Mouse (Mus musculus): ENCODE measurements around the gene Vps13d. TPM values are rescaled to one million over a fixed set of nuclear protein-coding genes. Genes with fewer than 3 reads are reported as not detected.
"Not testable (repeated sequence)": the region's sequence is repeated elsewhere in the genome, so short reads cannot be mapped to it uniquely, and the experiment has no call there.

Vps13d gene
- polyA plus RNA-seq, 1 experiment from 2014 or later, result 6.4 TPM

- peaks cover 90% of the 10 kb centered on the region for H3K36me3 ChIP-seq
- WGBS, result 96% methylated on average over 3 of the region's 3 CpGs
- not testable (repeated sequence) for H3K4me1 ChIP-seq; H3K27ac ChIP-seq; DNase-seq (ENCODE audit: low spot score); H3K9me3 ChIP-seq; H3K4me3 ChIP-seq; H3K27me3 ChIP-seq (ENCODE audit: insufficient read depth, poor library complexity, severe bottlenecking)
These were observed 29.3 kb downstream of the Vps13d start for GRCm38 (mm10) chr4:145165542-145165941.

- Histone ChIP-seq H3K4me1 (no peaks in the 10 kb centered on the region), H3K36me3 (peaks cover 83% of the 10 kb centered on the region), H3K4me3 (no peak overlapping the region), H3K27me3 (ENCODE audit: insufficient read depth, poor library complexity, severe bottlenecking) (no peaks in the 10 kb centered on the region), H3K9me3 (no peaks in the 10 kb centered on the region; the same call in 1 of the 2 replicates), H3K27ac (no peak overlapping the region)
- no peak for DNase-seq (ENCODE audit: low spot score)
- 93% methylated on average over 4 of the region's 4 CpGs for WGBS
These were observed 30.7 kb downstream of the Vps13d start for GRCm38 (mm10) chr4:145164111-145164510.

GRCm38 (mm10) chr4:145161243-145161642 lies 33.6 kb downstream of the Vps13d start:
- DNase-seq (ENCODE audit: low spot score), result no peak
- no peak overlapping the region for H3K27ac ChIP-seq
- no peaks in the 10 kb centered on the region for H3K4me1 ChIP-seq
- H3K4me3 ChIP-seq, result no peak overlapping the region
- no peaks in the 10 kb centered on the region for H3K27me3 ChIP-seq (ENCODE audit: insufficient read depth, poor library complexity, severe bottlenecking)
- peaks cover 87% of the 10 kb centered on the region for H3K36me3 ChIP-seq
- no peaks in the 10 kb centered on the region for H3K9me3 ChIP-seq
- 94% methylated on average over 1 of the region's 1 CpGs for WGBS

GRCm38 (mm10) chr4:145155956-145156355 lies 38.8 kb downstream of the Vps13d start:
- DNase-seq (ENCODE audit: low spot score), result no peak
- Histone ChIP-seq H3K27me3 (ENCODE audit: insufficient read depth, poor library complexity, severe bottlenecking) (no peaks in the 10 kb centered on the region), H3K9me3 (no peaks in the 10 kb centered on the region), H3K36me3 (peaks cover 84% of the 10 kb centered on the region), H3K27ac (no peak overlapping the region), H3K4me1 (no peaks in the 10 kb centered on the region), H3K4me3 (no peak overlapping the region)
- 49% methylated on average over 8 of the region's 8 CpGs for WGBS

GRCm38 (mm10) chr4:145151103-145151486 lies 43.7 kb downstream of the Vps13d start:
- 97% methylated on average over 1 of the region's 1 CpGs for WGBS
- Histone ChIP-seq H3K4me3 (no peak overlapping the region), H3K36me3 (peaks cover 69% of the 10 kb centered on the region), H3K4me1 (peaks cover 8% of the 10 kb centered on the region), H3K27ac (no peak overlapping the region), H3K27me3 (ENCODE audit: insufficient read depth, poor library complexity, severe bottlenecking) (no peaks in the 10 kb centered on the region), H3K9me3 (no peaks in the 10 kb centered on the region)
- no peak for DNase-seq (ENCODE audit: low spot score)

- H3K4me3 ChIP-seq, result no peak overlapping the region
- H3K4me1 ChIP-seq, result peaks cover 8% of the 10 kb centered on the region
- no peaks in the 10 kb centered on the region for H3K9me3 ChIP-seq
- H3K27me3 ChIP-seq (ENCODE audit: insufficient read depth, poor library complexity, severe bottlenecking), result no peaks in the 10 kb centered on the region
- H3K27ac ChIP-seq, result no peak overlapping the region
- 85% methylated on average over 5 of the region's 5 CpGs for WGBS
- DNase-seq (ENCODE audit: low spot score), result no peak
- peaks cover 63% of the 10 kb centered on the region for H3K36me3 ChIP-seq
These were observed 44.3 kb downstream of the Vps13d start for GRCm38 (mm10) chr4:145150345-145151102.

- 35% methylated on average over 5 of the region's 5 CpGs for WGBS
- Histone ChIP-seq H3K36me3 (peaks cover 63% of the 10 kb centered on the region), H3K27ac (0 out of 2 replicates have a peak overlapping the region, but pooled peaks have one; percentile 30), H3K27me3 (ENCODE audit: insufficient read depth, poor library complexity, severe bottlenecking) (no peaks in the 10 kb centered on the region), H3K9me3 (no peaks in the 10 kb centered on the region), H3K4me1 (peaks cover 8% of the 10 kb centered on the region), H3K4me3 (no peak overlapping the region)
- DNase-seq (ENCODE audit: low spot score), result no peak
These were observed 47.5 kb downstream of the Vps13d start for GRCm38 (mm10) chr4:145147006-145147961.

- 76% methylated on average over 5 of the region's 5 CpGs for WGBS
- Histone ChIP-seq H3K27ac (no peak overlapping the region), H3K4me3 (no peak overlapping the region), H3K4me1 (peaks cover 8% of the 10 kb centered on the region), H3K9me3 (no peaks in the 10 kb centered on the region), H3K27me3 (ENCODE audit: insufficient read depth, poor library complexity, severe bottlenecking) (no peaks in the 10 kb centered on the region), H3K36me3 (peaks cover 75% of the 10 kb centered on the region)
- DNase-seq (ENCODE audit: low spot score), result no peak
These were observed 51.3 kb downstream of the Vps13d start for GRCm38 (mm10) chr4:145143533-145143932.

GRCm38 (mm10) chr4:145136705-145137104 lies 58.1 kb downstream of the Vps13d start:
- Histone ChIP-seq H3K4me1 (no peaks in the 10 kb centered on the region), H3K4me3 (no peak overlapping the region), H3K27me3 (ENCODE audit: insufficient read depth, poor library complexity, severe bottlenecking) (no peaks in the 10 kb centered on the region), H3K36me3 (peaks cover 79% of the 10 kb centered on the region), H3K27ac (no peak overlapping the region), H3K9me3 (no peaks in the 10 kb centered on the region)
- no peak for DNase-seq (ENCODE audit: low spot score)
- 87% methylated on average over 1 of the region's 1 CpGs for WGBS

GRCm38 (mm10) chr4:145135473-145135872 lies 59.3 kb downstream of the Vps13d start:
- WGBS, result 69% methylated on average over 4 of the region's 4 CpGs

GRCm38 (mm10) chr4:145130772-145131171 lies 64.0 kb downstream of the Vps13d start:
- Histone ChIP-seq H3K27me3 (ENCODE audit: insufficient read depth, poor library complexity, severe bottlenecking) (no peaks in the 10 kb centered on the region), H3K4me3 (no peak overlapping the region), H3K4me1 (no peaks in the 10 kb centered on the region), H3K36me3 (peaks cover 80% of the 10 kb centered on the region), H3K27ac (no peak overlapping the region), H3K9me3 (no peaks in the 10 kb centered on the region)
- WGBS, result 86% methylated on average over 1 of the region's 1 CpGs
- no peak for DNase-seq (ENCODE audit: low spot score)

More at GRCm38 (mm10) chr4:145135473-145135872, 59.3 kb downstream of the Vps13d start:
- Histone ChIP-seq H3K27me3 (ENCODE audit: insufficient read depth, poor library complexity, severe bottlenecking) (no peaks in the 10 kb centered on the region), H3K9me3 (no peaks in the 10 kb centered on the region), H3K36me3 (peaks cover 80% of the 10 kb centered on the region), H3K27ac (no peak overlapping the region), H3K4me3 (no peak overlapping the region), H3K4me1 (no peaks in the 10 kb centered on the region)
- DNase-seq (ENCODE audit: low spot score), result no peak

- no peak overlapping the region for H3K27ac ChIP-seq
These were observed 64.8 kb downstream of the Vps13d start for GRCm38 (mm10) chr4:145129956-145130548.

More at GRCm38 (mm10) chr4:145129956-145130548, 64.8 kb downstream of the Vps13d start:
- no peaks in the 10 kb centered on the region for H3K27me3 ChIP-seq (ENCODE audit: insufficient read depth, poor library complexity, severe bottlenecking)
- no peaks in the 10 kb centered on the region for H3K4me1 ChIP-seq
- peaks cover 83% of the 10 kb centered on the region for H3K36me3 ChIP-seq
- H3K4me3 ChIP-seq, result no peak overlapping the region
- H3K9me3 ChIP-seq, result no peaks in the 10 kb centered on the region
- no peak for DNase-seq (ENCODE audit: low spot score)

Data from heart, embryonic 10.5 days (tissue).